Mouse (Mus musculus) stomach, embryonic 14.5 days (tissue): ENCODE results near the gene Rfesd. TPM values are rescaled to one million over a fixed set of nuclear protein-coding genes. Genes with fewer than 3 reads are reported as not detected.
A peak's percentile ranks its signal among the peaks of the same experiment; 100 is the strongest.

Experiments
- ATAC-seq: fragments of 200-750 bp; cut with Nextera tagmentation; 2 replicates; pipeline ENCODE4 v1.8.0; 2017; ENCODE audit warnings: low read depth, moderate TSS enrichment; ENCODE audit not compliant: insufficient number of reproducible peaks, insufficient read depth, low FRiP score
- H3K27ac ChIP-seq: fragments of 300-500 bp; sonication (generic); 2 replicates; pipeline ENCODE4 v1.5.1; 2014; ENCODE audit warnings: mild to moderate bottlenecking, low read length, moderate library complexity, mixed read lengths
- H3K27me3 ChIP-seq: fragments of 300-500 bp; sonication (generic); 2 replicates; pipeline ENCODE4 v1.6.1; 2014; ENCODE audit warnings: low read length, control low read depth, mixed read lengths; ENCODE audit not compliant: control insufficient read depth, insufficient read depth
- H3K36me3 ChIP-seq: fragments of 300-500 bp; sonication (generic); 2 replicates; pipeline ENCODE4 v1.6.1; 2014; ENCODE audit warnings: mild to moderate bottlenecking, control low read depth, low read length, moderate library complexity, mixed read lengths; ENCODE audit not compliant: control insufficient read depth, insufficient read depth
- H3K4me1 ChIP-seq: fragments of 300-500 bp; sonication (generic); 2 replicates; pipeline ENCODE4 v1.6.1; 2014; ENCODE audit warnings: low read length, control low read depth, mixed read lengths; ENCODE audit not compliant: control insufficient read depth, insufficient read depth
- H3K4me2 ChIP-seq: fragments of 300-500 bp; sonication (generic); replicated peaks from 2 replicates; pipeline ENCODE4 v1.6.1; 2014; ENCODE audit warnings: low read depth, low read length, control low read depth
- H3K4me3 ChIP-seq: fragments of 300-500 bp; sonication (generic); 2 replicates; pipeline ENCODE4 v1.5.1; 2014; ENCODE audit warnings: low read depth, low read length, control low read depth
- H3K9ac ChIP-seq: fragments of 300-500 bp; sonication (generic); replicated peaks from 2 replicates; pipeline ENCODE4 v1.6.1; 2014; ENCODE audit warnings: low read depth, mild to moderate bottlenecking, control low read depth, low read length, moderate library complexity, mixed read lengths
- H3K9me3 ChIP-seq: fragments of 300-500 bp; sonication (generic); 2 replicates; pipeline ENCODE4 v1.6.1; 2016; ENCODE audit warnings: low read depth, low read length, control low read depth; ENCODE audit not compliant: control insufficient read depth
- WGBS: fragments of 180-500 bp; shearing (Covaris S2); extraction: QIAGEN DNeasy Blood & Tissue Kit; methylation state at CpG from one replicate; pipeline ENCODE4 v1.1.7; 2014; 5-methylcytosine and 5-hydroxymethylcytosine counted together
- polyA plus RNA-seq: library from polyadenylated mRNA; unstranded; fragments of >200 nt; fragmentation: Nextera tagmentation; extraction: Ambion mirVana; gene quantifications from 2 replicates; pipeline ENCODE4 v1.2.1, GENCODE M21; 2014

The Rfesd gene
- polyA plus RNA-seq, 1 experiment from 2014 or later: 22.7 TPM

DNA sequence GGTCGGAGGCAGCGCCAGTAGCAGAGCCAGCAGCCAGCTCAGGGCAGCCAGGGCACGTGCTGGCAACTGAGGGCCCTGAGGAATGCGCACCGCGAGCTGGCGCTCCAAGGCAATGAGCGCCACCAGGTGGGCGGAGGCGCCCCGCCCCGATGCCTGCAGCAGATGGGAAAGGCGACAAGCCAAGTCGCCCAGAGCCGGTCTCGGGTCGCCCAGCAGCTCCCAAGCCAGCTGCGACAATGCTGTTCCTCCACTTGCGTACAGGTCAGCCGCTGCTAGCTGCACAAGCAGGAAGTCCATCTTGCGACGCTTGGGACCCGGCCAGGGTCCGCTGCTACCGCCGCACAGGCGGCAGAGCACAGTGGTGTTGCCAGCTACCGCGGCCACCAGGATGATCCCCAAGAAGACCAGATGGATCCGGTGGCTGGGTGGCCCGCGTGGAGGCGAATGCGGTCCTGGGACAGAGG, 37.8 kb upstream of the Rfesd start:
- no peaks in the 10 kb centered on the region; the same call in 1 of the 2 replicates for H3K9me3 ChIP-seq
- H3K9ac ChIP-seq: no peak overlapping the region
- H3K4me3 ChIP-seq: peak overlapping the region; percentile 44
- peak; percentile 73; the same call in 1 of the 2 replicates for ATAC-seq
- H3K4me1 ChIP-seq: 0 out of 2 replicates have a peak, but pooled peaks cover 6% of the 10 kb centered on the region
- no peaks in the 10 kb centered on the region for H3K36me3 ChIP-seq
- WGBS: 1% methylated on average over 34 of the region's 34 CpGs
- no peak overlapping the region for H3K27ac ChIP-seq
- peak overlapping the region; percentile 93 for H3K4me2 ChIP-seq
- H3K27me3 ChIP-seq: peaks cover 21% of the 10 kb centered on the region

DNA sequence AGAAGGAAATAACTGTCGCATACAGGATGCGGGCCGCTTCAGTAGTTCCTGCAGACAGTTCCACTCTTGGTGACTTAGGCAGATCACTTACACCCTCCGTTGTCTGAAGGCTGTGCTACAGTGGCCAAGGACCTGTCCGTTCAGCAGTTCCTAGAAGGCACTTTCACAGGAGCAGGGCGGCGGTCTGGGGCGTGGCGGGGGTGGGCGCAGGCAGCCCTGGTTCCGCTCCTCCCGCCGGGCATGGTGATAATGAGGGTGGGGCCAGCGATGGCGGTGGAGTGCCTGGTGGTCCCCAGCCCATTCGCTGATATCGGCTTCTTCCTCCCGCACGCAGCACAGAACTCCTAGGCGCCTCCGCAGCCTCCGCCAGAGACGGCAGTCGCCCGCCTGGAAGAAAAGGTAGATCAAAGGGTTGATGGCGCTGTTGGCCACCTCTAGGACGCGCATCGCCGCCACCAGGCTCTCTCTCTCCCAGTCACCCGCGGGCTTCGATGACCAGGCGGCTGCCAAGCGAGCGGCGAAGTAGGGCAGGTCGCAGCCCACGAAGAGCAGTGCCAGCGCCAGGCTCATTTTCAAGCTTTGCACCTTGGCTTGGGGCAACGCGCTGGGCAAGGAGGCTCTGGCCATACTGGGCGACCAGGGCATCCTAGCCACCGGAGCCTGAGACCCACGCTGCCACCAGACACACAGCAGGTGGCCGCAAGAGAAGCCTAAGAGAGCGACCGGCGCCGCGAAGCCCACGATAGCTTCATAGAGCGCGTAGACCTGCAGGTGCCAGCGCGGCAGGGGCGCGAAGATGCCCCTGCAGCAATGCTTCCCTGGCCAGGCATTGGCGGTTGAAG, 37.1 kb upstream of the Rfesd start:
- Histone ChIP-seq H3K9ac (no peak overlapping the region; the same call in 1 of the 2 replicates), H3K4me2 (peak overlapping the region; percentile 93), H3K4me1 (0 out of 2 replicates have a peak, but pooled peaks cover 6% of the 10 kb centered on the region), H3K36me3 (no peaks in the 10 kb centered on the region), H3K4me3 (peak overlapping the region; percentile 44), H3K27me3 (peaks cover 21% of the 10 kb centered on the region), H3K27ac (no peak overlapping the region), H3K9me3 (no peaks in the 10 kb centered on the region; the same call in 1 of the 2 replicates)
- 1% methylated on average over 59 of the region's 59 CpGs for WGBS
- ATAC-seq: peak; percentile 78; the same call in 1 of the 2 replicates

DNA sequence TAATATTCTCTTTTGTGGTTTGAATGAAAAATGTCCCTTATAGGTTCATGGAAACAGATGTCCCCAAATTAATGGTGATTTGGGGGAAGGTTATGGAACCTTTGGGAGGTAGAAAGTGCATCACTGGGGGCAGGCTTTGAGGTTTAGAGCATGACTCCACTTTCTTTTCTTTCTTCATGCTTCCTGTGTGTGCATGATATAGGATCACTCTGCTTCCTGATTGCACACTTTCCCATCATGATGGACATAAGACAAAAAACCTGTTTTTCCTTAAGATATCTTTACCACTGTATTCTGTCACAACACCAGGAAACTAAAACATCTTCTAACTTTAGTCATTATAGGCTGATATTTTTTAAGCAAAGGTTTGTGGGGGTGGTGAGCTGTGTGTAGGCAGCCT, 26.5 kb upstream of the Rfesd start:
- H3K9me3 ChIP-seq: no peaks in the 10 kb centered on the region
- no peaks in the 10 kb centered on the region for H3K36me3 ChIP-seq
- H3K4me1 ChIP-seq: no peaks in the 10 kb centered on the region
- H3K27me3 ChIP-seq: no peaks in the 10 kb centered on the region
- no peak for ATAC-seq
- H3K9ac ChIP-seq: no peak overlapping the region
- no peak overlapping the region for H3K27ac ChIP-seq
- no peak overlapping the region for H3K4me2 ChIP-seq
- H3K4me3 ChIP-seq: no peak overlapping the region

DNA sequence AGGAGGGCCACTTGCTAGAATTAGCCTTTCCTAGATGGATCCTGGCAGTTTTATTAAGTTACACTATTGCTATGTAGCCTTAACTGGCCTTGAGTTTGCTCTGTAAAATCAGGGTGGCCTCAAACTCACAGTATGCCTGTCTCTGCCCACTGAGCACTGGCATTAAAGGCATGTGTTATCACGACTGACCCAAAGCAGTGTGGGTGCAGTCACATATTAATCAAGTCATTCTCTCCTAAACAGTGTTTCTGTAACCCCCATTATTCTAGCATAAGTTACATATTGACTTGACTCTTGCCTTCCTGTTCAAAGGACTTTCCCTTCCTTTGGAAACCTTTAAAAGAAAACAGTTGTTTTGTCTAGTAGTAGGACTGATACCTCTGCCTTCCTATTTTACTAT, 23.9 kb upstream of the Rfesd start:
- no peak for ATAC-seq
- H3K4me1 ChIP-seq: no peaks in the 10 kb centered on the region
- no peak overlapping the region for H3K27ac ChIP-seq
- no peak overlapping the region for H3K4me3 ChIP-seq
- no peak overlapping the region for H3K9ac ChIP-seq
- H3K27me3 ChIP-seq: no peaks in the 10 kb centered on the region
- H3K4me2 ChIP-seq: no peak overlapping the region
- no peaks in the 10 kb centered on the region for H3K36me3 ChIP-seq
- H3K9me3 ChIP-seq: no peaks in the 10 kb centered on the region
- 47% methylated on average over 1 of the region's 1 CpGs for WGBS

DNA sequence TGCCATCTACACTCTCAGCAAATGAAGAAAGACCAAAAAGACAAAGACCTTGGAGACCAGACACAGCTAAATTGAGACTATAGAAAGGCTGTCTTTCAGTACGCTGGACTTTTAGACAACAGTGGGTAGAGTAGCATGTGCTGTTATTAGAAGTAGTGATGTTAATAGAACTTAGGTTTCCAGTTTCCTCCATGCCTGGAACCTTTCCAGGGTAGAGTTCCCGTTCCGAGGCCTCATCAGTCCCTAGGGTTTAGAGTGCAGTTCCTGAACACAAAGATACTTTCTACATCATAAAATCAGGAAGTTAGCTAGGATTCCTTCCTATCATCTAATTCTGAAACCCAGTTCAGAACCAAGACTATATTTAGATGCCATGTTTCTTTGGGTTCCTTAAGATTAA, 6.1 kb upstream of the Rfesd start:
- Histone ChIP-seq H3K4me3 (no peak overlapping the region), H3K9ac (no peak overlapping the region), H3K36me3 (no peaks in the 10 kb centered on the region), H3K9me3 (no peaks in the 10 kb centered on the region), H3K4me1 (no peaks in the 10 kb centered on the region), H3K27ac (no peak overlapping the region), H3K4me2 (no peak overlapping the region), H3K27me3 (no peaks in the 10 kb centered on the region)
- no peak for ATAC-seq
- WGBS: 75% methylated on average over 3 of the region's 3 CpGs

DNA sequence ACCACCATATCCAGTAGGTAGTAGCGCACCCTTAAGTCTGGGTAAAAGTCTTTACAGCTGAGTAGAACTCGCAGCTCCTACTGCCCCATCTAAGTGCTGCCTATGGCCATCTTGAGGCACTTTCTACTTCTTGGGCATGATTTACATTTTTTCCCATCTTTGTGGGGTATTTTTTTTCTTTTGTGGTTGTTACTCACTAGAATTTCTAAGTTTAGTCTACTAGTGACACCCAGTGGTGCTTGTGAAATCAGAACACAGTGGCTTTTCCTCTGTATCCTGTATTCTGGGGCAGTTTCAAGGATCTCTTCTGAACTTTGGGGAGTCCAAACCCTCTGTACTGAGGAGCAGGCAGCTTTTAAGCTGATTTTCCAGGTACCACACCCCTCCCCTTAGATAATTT, 3.3 kb upstream of the Rfesd start:
- no peak overlapping the region for H3K4me3 ChIP-seq
- H3K36me3 ChIP-seq: no peaks in the 10 kb centered on the region
- H3K27me3 ChIP-seq: no peaks in the 10 kb centered on the region
- 93% methylated on average over 2 of the region's 2 CpGs for WGBS
- no peaks in the 10 kb centered on the region for H3K4me1 ChIP-seq
- no peak overlapping the region for H3K9ac ChIP-seq
- H3K27ac ChIP-seq: no peak overlapping the region
- H3K4me2 ChIP-seq: no peak overlapping the region
- no peaks in the 10 kb centered on the region for H3K9me3 ChIP-seq
- no peak for ATAC-seq

DNA sequence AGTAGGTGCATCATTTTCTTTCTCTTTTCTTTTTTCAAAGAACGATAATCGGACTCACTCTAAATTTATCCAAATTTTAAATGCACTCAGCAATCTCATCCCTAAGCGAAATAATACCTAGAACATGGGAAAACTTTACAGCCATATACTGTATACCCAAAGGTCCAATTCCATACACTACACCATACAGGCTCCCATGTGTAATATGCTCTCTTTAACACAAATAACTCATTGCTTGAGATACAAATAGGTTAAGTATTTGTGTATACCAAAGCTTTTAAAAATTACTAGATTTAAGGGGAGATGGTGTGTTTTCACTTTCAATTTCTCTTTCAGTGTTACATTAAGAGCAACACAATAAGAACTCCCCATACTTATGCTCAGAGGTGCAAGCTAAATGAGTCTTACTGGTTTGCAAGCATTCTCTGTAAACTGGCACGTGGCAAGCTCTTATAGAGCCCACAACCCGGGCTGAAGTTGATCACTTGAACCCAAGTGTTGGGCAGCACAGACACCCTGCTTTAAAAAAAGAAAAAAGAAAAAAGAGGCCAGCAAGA, 403 bp upstream of the Rfesd start:
- peak; percentile 47; the same call in 1 of the 2 replicates for ATAC-seq
- Histone ChIP-seq H3K9ac (no peak overlapping the region), H3K27ac (no peak overlapping the region)

DNA sequence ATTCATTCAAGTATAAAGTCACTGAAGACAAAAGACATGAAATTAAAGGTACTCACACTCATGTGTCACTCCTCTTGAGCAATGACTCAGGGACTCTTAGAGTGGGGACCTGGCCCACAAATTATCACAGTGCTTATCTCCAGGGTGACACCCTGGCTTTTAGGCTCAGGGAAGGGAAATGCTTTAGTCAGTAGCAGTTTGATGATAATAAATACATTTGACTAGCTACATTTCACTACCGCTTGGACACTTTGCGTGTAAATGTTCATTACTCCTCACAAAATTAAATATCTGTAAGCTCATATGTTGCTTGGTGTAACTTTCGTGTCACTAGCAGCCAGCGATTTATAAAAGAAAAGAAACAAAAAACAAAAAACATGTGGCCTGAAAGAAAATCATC, 1.1 kb downstream of the Rfesd start:
- peak overlapping the region; percentile 63 for H3K4me3 ChIP-seq
- H3K27ac ChIP-seq: peak overlapping the region; percentile 86; the same call in 1 of the 2 replicates
- no peak for ATAC-seq
- no peaks in the 10 kb centered on the region for H3K36me3 ChIP-seq
- H3K4me2 ChIP-seq: peak overlapping the region; percentile 63
- H3K4me1 ChIP-seq: no peaks in the 10 kb centered on the region
- 44% methylated on average over 4 of the region's 4 CpGs for WGBS
- H3K9ac ChIP-seq: no peak overlapping the region; the same call in 1 of the 2 replicates
- H3K27me3 ChIP-seq: no peaks in the 10 kb centered on the region
- no peaks in the 10 kb centered on the region for H3K9me3 ChIP-seq

More for the DNA sequence above, 403 bp upstream of the Rfesd start:
- H3K36me3 ChIP-seq: no peaks in the 10 kb centered on the region
- H3K4me1 ChIP-seq: no peaks in the 10 kb centered on the region
- H3K27me3 ChIP-seq: no peaks in the 10 kb centered on the region
- WGBS: 42% methylated on average over 5 of the region's 5 CpGs
- peak overlapping the region; percentile 63 for H3K4me2 ChIP-seq
- peak overlapping the region; percentile 63 for H3K4me3 ChIP-seq
- no peaks in the 10 kb centered on the region for H3K9me3 ChIP-seq
